Mouse (Mus musculus) c-Kit-positive CD71-positive TER-119-positive erythroid progenitor cells, embryonic 14.5 days (primary cell): ENCODE results near the gene Inpp5f.
"Not testable (repeated sequence)": the region's sequence is repeated elsewhere in the genome, so short reads cannot be mapped to it uniquely, and the experiment has no call there.

Experiments used
- DNase-seq: peaks from one replicate; pipeline ENCODE4 v3.0.0-alpha.2; 2013; ENCODE audit warnings: low spot score

Gene Inpp5f

DNA sequence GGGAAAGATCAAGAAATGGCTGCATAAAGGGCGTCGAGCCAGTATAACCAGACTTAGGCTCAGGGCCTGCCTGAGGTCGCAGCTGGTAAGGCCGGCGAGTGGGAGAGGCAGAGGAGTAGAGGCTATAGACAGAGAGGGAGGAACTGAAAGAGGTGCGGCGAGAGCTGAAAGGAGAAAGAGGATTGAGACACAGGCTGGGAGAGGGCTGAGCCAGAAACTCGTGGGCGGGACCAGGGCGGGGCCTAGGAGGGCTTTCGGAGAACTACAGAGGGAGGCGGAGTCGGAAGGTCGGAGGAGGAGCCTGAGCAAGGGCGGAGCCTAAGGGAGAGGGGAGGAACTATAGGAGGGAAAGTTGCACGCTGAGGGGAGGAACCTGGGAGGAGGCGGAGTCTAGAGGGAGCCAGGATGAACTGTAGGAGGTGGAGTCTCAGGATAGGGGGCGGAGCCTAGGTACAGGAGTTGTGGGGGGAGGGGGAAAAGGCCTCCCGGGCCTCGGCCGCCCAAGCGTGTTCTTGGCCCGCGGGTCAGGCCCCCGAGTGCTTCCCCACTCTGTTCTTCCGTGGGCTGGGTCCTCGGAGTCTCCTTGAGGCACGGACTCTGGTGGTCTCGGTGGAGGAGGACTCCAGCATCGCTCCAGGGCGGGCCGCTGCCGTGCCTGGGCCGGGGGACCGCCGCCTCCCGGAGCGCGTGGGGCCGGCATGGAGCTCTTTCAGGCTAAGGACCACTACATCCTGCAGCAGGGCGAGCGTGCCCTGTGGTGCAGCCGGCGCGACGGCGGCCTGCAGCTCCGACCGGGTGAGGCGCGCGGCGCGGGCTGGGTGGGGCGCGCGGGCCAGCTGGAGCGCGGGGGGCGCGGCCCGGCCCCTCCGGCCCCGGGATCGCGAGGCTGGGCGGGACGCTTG, at the start of gene Inpp5f:
Gene Inpp5f, plus strand, starts transcription at position 432 of the 902 bp plus-strand sequence.
- DNase-seq: peak; percentile 100

GRCm38 (mm10) chr7:128563373-128563772, 47.8 kb upstream of the Inpp5f start:
- DNase-seq: no peak

DNA sequence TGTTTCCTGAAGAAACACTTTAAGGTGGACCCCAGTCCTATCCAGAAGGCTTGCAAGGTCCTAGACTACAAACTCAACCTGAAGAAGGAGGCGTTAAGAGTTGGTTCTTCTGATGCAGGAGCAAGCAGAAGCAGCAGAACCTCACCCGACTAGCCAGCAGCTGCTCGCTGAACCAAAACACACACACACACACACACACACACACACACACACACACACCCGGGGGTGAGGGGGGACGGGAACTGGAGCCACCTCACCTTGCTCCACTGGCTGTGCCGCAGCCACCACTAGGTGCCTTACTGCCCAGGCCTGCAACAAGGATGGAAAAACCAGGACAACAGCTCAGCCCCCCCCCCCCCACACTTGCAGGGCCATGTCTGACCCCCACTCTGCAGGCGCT, 44.8 kb upstream of the Inpp5f start:
- DNase-seq: no peak

DNA sequence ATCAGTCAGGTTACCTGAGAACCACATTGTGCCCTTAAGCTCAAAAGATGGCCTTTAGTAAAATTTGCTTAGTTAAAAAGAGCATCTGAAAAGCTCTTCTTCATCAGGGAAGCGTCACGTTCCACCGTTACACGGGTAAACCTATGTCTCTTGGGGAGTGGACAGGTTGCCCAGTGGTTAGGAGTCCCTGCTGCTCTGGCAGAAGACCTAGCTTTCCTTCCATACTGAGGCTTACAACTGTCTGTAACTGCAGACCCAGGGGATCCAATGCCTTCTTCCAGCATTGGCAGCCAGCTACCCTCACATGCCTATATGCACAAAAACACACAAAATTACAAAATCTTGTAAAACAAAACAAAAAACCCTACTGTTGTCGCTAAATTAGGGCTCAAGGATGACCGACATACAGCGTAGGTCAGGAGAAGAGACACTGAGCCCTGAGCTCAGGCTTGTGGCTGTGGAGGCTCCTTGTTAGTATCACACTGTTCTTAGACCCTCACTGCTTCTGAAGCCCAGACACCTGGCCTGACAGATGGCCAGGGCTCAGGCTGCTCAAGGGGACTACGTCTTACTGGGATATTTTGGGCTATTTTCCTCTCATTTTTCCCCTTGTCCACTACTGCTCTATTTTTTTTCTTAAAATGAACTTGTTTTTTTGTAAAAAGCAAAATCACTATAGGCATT, 43.4 kb upstream of the Inpp5f start:
- no peak for DNase-seq

DNA sequence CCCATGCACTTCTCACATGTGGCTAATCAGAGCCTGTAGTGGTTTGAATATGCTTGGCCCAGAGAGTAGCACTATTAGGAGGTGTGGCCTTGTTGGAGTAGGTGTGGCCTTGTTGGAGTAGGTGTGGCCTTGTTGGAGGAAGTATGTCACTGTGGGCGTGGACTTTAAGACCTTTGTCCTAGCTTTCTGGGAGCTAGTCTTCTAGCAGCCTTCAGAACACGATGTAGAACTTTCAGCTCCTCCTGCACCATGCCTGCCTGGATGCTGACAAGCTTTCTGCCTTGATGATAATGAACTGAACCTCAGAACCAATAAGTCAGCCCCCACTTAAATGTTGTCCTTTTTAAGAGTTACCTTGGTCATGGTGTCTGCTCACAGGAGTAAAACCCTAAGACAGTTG, 41.7 kb upstream of the Inpp5f start:
- DNase-seq: not testable (repeated sequence)

DNA sequence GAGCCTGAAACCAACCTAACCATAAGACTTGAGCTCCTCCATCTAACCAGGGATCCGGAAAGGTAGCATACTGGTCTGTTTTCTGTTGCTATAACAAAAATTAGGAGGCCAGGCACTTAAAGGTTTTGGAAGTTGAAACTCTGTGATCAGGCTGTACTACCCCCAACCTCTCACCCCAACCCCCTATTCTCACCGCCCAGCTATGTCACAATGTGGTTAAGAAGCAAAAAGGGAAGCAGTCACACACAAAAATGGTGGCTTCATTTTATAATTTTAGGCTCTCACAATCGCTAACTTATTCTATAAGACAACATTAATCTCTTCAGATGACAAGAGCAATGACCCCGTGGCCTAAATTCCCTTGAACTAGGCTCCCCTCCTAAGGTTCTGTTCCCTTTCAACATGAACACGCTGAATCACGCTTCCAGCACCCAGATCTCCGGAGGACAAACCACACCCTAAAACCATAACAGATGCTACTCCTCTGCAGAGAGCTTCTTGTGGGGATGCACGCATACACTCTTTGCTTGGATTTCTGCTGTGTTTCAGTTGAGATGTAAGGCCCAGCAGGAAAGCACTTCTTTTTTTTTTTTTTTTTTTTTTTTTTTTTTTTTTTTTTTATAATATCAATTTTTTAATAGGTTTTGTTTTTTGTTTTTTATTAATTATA, 41.0 kb upstream of the Inpp5f start:
- DNase-seq: peak; percentile 56

DNA sequence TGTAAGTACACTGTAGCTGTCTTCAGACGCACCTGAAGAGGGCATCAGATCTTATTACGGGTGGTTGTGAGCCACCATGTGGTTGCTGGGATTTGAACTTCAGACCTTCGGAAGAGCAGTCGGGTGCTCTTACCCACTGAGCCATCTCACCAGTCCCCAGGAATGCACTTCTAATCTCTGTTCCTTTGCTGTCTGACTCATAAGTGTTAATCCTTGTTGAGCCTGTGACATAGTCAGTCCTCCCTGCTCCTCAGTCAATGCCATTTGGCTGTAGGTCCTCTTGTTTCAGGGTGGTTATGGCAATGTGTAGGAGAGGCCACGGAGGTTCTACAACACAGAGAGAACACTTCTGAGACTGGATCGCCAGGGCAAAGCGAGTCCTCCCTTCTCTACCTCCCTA, 40.5 kb upstream of the Inpp5f start:
- DNase-seq: not testable (repeated sequence)

DNA sequence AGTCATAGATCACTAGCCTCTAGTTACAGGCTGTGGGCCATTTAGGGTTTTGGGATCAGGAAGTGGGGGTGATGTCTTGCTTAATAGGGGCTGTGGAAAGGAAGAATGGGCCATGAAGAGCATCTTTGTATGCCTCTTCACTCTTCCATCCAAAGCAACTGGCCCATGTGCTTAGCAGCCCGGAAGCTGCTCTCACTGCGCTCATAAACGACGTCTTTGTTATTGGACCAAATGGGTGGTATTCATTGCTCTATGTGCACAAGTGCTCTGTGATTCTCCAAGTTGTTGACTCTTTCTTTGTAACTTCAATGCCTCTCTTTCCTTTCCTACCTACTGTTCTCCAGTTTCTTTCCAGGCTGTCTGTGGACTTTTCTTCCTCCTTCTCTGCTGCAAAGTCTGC, 39.1 kb upstream of the Inpp5f start:
- DNase-seq: no peak

- DNase-seq: no peak
Measured at GRCm38 (mm10) chr7:128575211-128575610, 35.9 kb upstream of the Inpp5f start.

- DNase-seq: no peak
Measured at GRCm38 (mm10) chr7:128575794-128576193, 35.3 kb upstream of the Inpp5f start.

GRCm38 (mm10) chr7:128577607-128578006, 33.5 kb upstream of the Inpp5f start:
- DNase-seq: no peak

DNA sequence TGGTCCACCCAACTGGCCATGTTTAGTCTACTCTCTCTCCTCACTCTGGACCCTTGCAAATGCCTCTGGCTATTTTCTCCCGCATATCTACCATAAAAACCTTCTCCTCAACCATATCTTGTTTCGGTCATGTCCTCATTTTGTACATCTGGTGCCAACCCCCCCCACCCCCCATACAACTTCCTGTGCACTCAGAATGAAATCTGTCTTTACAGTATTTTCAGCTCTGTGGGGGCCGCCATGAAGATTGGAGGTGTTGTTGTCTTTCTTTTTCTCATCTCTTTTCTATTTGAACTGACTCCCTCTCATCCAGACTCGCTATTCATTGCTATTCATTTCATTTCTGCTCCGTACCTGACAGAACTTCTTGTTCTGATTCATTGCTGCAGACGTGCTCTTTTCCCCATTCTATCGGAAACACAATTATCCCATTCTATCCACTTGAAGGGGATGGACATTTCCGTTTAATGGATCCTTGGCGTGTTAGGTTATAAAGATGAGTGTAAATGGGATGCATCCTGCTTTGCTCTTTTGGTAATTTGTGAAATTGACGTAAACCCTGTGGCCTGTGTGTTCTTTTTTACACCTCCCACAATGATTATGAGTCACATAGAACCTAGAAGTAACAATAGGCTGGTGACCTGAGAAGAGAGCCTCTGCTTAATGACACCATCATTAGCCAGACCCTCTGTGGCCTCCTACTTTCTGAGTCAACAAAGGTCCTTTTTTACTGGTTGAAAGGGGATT, 32.8 kb upstream of the Inpp5f start:
- DNase-seq: no peak

- DNase-seq: no peak
Measured at GRCm38 (mm10) chr7:128579381-128579780, 31.7 kb upstream of the Inpp5f start.

- DNase-seq: no peak
Measured at GRCm38 (mm10) chr7:128580318-128580717, 30.8 kb upstream of the Inpp5f start.

GRCm38 (mm10) chr7:128581864-128582484, 29.2 kb upstream of the Inpp5f start:
- no peak for DNase-seq

- DNase-seq: no peak
Measured at GRCm38 (mm10) chr7:128583213-128583948, 27.7 kb upstream of the Inpp5f start.

DNA sequence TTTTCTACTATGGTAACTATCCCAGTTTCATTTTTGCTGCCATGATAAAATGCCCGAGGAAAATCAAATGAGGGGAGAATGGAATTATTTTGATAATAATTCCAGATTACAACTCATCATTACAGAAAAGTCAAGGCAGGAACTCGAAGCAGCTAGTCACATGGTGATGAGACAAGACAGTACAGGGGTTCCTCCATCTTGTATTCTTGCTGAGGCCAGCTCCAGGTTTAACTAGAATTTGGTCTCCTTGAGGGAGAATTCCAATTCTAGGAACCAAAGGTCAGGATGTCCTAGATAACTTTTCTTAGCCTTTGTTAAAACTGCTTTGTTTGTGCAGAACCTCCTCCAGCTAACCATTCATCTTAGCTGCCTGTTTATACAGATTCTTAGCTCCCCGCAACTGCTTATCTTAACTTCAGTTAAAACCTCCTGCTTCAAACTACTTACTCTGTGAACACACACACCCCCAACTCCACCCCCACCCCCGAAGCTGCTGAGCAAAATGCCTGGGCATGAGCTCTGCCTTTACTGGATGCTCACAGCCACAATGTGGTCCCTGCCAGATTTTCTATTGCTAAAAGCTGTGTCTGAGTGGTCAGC, 23.7 kb upstream of the Inpp5f start:
- DNase-seq: no peak

DNA sequence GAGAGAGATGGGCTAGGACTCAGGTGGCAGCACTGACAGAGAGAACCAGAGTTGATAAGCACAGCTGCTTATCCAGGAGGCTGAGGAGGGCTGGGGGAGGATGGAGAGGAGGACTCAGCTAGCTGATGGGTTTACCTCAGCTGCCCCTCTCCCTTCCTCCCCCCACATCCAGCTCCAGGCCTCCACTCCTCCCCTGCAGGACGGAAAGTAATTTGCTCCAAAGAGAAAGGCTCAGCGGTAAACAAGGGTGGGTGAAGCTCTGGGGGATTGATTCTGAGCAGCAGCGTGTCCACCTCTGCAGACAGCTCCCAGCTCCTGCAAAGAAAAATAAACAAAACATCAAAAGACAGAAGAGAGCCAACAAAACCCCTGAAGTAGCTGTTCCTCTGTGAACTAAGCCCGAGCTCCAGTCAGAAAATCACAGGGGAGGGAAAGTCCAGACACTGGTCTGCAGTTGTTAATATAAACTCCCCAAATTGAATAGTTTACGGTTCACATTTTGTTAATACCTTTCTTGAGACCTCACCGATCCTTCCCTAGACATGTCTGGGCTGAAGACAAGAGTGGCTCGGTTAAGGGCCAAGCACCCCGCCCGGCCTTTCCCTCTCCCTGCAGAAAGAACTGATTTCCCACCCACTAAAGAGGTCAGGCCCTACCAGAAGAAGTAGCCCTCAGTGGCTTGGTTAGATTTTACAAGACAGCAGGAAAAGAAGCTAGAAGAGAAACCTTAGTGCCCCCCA, 19.6 kb upstream of the Inpp5f start:
- DNase-seq: no peak

DNA sequence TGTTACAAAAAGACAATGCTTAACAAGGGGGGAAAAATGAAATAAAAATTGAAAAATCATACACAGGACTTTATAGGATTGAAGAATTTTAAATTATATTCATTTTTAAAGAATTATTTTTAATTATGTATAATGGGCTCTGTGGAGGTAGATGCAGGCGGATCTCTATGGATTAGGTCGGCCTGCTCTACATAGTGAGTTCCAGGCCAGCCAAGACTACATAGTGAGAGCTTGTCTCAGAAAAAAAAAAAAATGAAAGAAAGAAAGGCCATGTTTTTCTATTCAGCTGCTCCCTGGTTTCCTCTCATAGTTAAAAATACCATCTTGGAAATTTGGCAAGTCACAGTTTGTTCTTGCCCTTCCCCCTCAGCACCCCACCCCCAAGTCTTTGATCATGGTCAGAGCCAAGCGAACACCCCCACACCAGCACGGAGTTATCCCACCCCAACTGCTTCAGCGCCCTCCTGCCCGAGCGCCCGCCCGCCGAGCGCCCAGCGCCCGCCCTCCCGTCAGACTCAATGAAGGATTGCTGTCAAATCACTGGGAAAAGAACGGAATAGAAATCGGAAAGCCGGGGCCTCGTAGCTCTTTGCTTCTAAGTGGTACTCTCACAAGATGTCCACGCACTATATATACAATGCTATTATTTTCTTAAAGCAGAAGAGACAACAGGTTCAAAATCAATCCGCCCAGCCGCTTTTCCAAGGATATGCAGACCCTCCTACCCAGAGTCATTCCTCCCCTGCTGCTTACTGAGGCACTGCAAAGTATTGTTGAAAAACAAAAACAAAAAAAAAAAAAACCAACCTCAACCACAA, 18.8 kb upstream of the Inpp5f start:
- no peak for DNase-seq
